Mouse (Mus musculus): ENCODE results near the gene Cdk17.
A peak's percentile ranks its signal among the peaks of the same experiment; 100 is the strongest.

The Cdk17 gene

DNA sequence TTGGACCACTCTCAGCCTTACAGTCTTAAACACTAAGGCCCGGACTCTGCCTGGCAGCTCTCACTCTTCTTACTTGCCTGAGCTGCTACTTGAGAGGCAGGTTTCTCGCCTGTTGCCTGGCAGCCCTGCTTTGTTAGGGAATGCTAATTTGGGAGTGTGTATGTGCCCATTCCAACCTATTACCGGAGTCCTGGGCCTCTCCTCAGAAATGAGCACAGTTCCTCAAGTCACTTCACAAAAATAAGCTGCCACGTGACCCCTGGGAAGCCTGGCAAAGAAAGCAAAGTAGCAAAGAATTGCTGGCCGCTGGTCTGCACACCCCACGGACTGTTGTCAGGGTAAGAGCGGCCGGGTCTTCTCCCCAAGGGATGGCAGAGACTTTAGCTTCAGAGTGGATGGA lies 102.8 kb downstream of the Cdk17 start:
- no peak for DNase-seq (ENCODE audit: low spot score)

DNA sequence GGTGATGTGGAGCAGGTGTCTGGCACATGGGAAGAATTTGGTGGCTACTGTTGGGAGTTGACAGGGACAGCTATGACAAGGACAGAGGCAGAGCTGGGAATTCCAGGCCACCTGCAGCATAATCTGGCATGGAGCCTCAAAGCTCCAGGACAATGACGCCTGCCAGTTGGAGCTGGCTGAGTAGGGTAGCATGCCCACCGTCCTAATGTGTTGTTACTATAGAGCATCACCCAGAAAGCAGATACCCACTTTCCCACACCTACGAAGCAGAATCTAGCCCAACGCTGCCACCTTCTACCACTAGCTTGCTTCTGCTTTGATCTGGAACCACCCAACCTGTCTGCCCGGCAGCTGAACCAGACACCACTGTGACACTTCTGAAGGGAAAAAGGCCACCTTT lies 103.3 kb downstream of the Cdk17 start:
- no peak for DNase-seq (ENCODE audit: low spot score)

DNA sequence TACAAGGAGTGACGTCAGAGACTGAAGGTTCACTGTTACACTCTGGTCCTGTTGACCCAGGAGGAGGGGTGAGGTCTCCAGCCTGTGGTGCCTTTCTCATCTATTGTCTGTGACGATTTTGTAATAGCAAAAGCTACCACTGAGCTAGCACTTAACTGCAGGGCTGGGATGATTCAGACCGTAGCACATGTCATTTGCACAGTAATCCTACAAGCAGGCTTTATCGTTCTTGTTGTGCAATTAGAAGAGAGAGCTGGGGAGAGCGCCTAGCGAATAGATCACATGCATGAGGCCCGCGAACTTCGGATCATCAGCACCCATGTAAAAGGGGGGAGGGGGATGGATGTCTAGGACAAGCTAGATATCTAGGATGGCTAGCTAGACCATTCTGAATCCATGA lies 105.2 kb downstream of the Cdk17 start:
- DNase-seq (ENCODE audit: low spot score) = no peak

DNA sequence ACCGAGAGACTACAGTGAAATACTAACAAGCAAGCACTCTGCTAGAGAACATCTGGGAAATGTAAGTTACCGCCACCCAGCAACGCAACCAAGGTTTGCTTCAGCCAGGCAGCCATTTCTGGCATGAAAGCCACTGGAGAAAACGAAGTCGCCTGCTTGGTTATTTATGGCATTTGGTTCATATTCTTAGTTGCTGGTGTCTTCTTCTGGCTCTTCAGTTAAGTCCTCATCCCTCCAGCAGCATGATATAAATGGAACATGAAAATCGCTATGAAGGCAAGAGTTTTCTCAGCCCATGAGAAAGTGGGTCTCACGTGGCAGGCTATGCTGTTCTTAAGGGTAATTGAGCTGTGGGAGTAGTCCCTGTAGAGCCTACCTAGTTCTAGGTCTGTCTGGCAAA lies 105.8 kb downstream of the Cdk17 start:
- no peak for DNase-seq (ENCODE audit: low spot score)

DNA sequence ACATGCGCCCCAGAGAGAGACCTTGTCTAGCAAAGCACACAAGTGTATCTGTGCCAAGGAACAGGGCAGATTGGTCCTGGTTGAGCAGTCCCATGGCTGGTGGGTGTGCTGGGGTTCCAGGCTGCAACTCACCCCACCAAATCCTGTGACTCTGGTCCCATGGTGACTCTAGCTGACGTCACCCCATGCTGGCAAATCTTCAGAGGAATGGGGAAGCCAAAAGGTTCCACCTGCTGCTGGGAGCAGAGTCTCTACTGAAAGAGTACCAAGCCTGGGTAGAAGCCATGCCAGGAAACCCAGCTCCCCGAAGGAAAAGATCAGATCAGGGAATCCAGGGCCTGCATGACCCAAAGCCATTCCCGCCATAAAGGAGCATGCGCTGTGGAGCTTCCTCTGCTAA lies 106.8 kb downstream of the Cdk17 start:
- DNase-seq (ENCODE audit: low spot score) = no peak

DNA sequence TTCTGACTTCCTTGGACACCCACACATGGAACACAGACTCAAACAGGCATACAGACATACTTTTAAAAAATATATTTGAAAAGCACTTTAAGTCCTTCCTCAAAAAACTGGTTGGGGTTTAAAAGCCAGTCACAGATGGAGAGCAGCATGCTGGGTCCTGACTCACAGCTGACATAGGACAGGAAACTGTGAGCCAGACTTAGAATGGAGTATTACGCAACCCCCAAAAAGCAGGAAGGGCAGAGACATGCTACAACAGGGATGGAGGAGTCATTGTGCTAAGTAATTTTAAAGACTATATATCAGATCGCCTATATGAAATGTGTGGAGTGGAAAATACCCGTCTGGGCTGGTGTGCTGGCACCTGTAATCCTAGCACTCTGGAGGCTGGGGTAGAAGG lies 107.7 kb downstream of the Cdk17 start:
- DNase-seq (ENCODE audit: low spot score) = no peak

DNA sequence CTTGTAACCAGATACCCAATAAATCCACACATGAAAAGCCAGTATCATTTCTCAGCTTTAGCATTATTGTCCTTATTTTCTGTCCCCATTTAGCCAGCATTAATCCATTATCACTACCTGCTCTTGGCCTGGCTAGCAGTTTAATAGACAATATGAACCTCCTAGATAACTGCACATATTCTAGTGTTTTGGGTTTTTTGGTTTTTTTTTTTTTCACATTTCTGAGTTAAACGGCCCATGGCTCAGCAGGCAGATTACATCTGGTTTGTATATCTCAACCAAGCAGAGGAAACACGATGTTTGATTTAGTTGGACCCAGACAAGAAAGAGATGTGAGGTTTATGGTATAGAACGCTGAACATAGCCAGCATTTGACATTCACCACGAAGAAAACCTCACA lies 109.1 kb downstream of the Cdk17 start:
- DNase-seq (ENCODE audit: low spot score) = no peak

DNA sequence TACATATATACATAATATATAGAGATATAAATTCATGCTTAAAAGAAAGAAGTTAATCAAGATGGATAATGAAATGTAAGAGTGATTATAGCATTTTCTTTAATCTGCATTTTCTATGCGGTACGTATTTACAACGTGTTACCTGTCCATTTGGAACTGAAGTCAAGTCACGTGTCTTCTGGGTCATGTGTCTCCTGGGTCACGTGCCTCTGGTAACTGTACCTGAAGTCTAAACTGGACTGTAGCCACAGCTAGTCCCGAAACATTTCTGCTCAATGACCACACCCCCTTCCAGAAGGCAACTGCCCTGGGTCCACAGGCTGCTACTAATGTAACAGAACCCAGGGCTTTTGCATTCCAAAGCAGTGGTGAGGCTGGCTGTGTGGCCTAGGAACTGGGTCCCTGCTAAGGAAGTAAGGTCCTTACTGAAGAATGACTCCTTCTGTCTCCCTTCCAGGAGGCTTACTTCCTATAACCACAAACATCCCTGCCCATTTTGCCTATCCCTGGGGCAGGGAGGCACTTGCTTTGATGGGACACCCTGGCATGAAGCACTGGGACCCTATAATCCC lies 110.3 kb downstream of the Cdk17 start:
- DNase-seq (ENCODE audit: low spot score) = no peak

DNA sequence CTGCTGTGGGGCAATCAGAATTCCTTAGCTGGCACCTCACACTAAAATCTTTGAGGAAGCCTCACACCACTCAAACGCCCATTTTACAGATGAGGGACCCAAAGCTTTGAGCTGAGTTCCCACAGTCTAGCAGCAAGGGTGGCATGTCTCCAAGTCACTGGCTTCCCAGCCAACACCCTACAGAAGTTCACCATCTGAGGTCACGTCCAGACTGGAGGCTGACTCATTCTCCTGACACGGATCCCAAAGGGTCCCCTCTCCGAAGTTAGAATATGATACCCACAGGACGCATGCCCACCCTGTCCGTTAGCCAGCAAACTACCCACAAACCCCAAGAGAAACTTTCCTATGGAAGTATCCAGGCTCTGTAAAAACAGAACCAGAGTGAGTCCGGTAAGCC lies 111.2 kb downstream of the Cdk17 start:
- DNase-seq (ENCODE audit: low spot score) = no peak

DNA sequence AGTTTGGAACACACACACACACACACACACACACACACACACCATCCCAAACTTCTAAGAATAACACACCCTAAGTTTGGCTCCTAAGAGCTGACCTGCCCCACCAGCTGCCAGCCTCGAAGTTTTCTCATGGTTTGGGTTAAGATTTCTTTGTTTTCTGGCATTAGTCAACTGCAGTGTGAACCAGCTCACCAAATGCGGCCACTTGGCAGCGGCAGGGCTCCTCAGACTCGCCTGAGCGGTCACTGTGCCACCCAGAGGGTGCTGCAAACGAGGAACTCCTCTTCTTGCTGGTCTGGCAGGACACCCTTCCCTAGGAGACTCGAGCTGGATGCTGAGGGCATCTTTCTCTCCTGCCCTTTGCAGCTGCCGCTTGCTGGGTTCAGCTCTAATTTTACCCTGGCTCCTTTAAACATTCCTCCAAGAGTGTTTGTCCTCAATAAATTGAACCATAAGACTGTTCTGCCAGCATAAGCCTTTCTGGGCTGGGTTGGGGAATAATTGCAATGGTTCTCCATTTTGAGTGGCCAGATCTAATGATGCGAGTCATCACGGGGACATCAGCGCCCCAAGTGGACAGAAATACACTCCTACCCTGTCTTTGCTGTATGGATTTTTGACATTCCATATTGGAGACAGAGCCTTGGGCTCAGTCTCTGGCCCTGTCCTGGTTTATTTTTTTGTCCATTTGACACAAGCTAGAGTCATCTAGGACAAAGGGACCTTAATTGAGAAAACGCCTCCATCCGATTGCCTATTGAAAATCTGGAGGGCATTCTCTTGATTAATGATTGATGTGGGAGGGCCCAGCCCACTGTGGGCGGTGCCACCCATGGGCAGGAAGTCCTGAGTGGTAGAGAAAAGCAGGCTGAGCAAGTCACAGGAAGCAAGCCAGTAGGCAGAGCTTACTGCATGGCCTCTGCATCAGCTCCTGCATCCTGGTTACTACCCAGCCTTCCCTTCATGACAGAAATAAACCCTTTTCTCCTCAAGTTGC lies 112.6 kb downstream of the Cdk17 start:
- DNase-seq (ENCODE audit: low spot score) = no peak

DNA sequence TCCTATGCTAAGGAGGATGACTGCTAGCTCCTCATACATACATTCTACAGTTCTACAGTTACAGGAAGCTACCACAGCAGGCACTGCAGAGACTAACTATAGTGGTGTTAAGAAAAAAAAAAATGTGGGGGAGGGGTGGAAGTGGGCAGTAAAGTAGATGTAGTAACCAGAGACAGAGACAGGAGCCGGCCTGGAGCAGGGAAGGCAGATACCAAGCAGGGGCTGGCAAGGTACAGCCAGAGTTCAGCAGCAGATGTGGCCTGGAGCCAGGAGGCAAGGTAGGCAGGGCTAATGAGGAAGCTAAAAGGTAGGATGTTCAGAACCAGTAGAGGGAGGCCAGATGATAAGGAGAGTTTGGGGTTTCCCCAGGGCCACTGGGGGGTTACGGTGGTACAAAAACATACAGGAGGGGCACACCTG lies 113.6 kb downstream of the Cdk17 start:
- DNase-seq (ENCODE audit: low spot score) = no peak

DNA sequence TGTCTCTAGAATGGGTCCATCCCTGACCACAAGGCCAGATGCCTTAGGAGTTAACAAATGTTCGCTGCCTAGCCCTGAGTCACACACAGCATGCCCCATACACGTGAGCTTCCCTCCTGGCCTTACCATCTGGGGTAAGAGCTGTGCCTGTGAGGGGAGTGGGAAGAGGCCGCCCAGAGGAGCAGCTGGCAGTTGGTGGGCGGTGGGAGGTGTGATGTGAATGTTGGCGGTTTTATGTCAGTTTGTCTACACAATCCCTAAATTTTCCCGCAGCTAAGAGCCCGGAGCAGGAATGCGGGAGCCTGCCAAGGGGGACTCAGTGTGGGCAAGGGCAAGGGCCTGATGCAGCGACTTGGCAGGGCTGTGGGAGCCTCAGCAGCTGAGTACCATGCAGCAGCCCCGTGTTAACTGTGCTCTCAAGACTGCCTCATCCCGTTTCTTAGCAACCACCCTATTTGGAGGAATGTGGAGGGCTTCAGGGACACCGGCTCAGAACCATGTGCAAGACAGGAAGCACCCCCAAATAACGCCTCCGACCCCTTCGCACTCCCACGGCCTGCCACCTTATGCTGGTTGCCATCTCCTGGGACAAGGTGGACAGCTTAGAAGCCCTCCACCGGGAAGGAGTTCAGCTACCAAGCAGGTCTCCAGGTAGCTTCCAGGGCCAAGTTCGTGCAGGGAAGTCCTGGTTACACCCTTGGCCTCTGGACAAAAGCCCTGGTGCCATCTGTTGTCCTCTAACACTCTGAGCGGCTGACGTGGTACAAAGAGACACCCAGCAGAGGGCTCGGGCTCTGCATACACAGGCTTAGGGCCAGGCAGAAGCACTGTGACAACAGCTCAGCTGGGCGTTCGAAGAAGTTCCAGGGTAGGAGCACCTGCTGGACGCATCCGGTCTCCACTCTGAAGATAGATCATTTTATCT lies 114.8 kb downstream of the Cdk17 start:
- peak; percentile 47 for DNase-seq (ENCODE audit: low spot score)

DNA sequence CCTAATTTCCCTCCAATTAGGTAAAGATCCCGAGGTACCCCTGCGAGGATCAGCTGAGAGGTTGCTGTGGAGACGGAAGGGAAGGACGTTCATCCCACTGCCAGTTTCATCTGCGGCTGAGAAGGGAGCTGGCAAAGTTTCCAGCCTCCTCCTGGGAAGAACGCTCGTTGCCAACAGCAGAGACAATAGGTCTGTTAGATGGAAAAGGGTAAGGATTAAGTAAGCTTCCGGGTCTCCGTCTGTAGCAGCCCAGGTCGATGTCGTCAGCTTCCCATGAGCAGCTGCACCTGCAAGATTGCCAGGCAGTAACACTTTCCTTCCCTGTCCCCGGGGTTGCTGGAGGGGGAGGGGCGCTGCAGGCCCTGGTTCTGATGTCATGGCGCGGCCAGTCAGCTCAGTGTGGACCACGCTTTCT lies 115.7 kb downstream of the Cdk17 start:
- peak; percentile 55 for DNase-seq (ENCODE audit: low spot score)

DNA sequence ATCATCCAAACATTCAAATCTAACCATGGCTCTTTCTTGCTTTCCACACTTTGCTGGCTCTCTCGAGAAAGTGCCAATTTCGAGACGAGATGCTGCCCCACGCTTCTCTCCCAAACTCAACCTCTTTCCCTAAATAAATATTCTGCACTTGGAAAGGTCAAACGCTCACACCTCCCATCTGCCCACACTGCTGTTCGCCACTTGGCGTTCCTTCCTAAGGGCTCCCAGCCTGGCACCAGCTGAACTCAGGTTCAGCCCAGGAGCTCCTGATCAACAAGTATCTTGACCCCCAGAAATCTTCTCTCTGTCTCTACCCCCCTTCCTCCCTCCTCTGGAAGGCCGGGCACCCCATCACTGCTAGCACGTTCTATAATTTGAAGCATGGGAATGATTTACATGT lies 116.2 kb downstream of the Cdk17 start:
- no peak for DNase-seq (ENCODE audit: low spot score)

DNA sequence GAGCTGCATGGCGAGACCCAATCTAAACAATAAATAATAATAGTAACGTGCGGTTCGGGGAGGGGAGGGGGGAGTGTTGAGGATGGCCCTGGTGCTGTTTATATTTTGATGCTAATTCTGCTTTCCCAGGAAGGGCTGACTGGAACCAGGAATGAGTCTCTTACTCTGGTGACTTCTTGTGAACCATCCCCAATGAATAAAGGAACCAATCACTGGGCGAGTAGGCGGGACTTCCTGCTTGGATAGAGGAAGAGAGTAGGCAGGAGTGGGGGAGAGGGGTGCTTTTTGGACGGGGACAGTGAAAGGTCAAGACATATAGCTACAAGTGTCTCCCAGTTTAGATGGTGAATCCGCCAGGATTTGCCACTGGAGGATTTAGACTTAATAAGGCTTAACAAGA lies 117.7 kb downstream of the Cdk17 start:
- DNase-seq (ENCODE audit: low spot score) = no peak

DNA sequence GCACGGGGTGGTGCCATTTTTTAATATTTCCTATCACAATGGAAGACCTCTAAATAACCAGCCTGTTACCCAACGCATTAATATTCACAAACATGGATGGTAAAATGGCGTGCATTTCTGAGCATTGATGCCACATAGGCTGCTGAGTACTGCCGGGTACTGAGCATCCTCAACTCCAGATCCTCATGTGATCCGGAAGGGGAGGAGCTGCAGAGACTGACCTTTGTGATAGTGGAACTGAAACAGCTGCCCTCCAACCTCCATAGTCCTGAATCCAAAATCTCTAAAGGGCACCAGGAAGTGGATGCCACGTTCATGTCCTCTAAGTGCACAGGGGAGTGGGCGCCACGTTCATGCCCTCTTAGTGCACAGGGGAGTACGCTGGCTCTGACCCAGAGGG lies 118.4 kb downstream of the Cdk17 start:
- DNase-seq (ENCODE audit: low spot score) = no peak

DNA sequence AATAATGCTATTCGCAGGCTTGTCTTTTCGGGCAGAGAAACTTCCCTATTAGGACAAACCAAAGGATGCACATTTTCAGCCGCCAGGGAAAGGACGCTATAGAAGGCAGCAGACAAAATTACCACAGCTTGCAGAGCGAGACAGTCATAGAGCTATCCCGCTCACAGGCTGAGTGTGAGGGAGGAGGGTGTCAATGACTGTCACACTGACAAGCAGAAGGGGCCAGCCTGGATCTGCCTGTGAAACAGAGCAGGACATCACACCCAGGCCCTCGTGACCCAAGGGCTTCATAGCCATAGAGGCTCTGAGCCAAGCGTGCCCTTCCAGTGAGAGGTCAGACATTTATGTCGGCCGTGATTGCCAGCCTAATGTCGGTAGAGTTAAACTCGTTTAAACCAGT lies 119.9 kb downstream of the Cdk17 start:
- DNase-seq (ENCODE audit: low spot score) = no peak

DNA sequence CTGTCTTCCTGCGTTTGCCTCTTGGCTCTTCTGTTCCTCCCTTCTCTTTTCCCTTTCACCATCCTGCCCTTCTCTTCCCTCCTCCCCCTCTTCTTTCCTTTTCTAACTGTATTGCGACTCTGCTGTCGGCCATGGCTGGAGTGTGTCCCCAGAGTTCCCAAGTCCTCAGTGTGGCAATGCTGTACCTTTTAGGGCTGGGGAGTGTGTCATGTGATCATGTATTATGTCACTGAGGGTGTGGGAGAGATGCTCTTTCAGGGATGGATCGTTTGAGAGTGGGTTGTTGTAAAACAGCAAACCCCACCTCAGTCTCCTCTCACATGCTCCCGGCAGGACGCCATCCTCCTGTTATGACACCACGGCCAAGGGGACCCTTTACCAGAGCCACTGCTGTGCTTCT lies 120.4 kb downstream of the Cdk17 start:
- no peak for DNase-seq (ENCODE audit: low spot score)

DNA sequence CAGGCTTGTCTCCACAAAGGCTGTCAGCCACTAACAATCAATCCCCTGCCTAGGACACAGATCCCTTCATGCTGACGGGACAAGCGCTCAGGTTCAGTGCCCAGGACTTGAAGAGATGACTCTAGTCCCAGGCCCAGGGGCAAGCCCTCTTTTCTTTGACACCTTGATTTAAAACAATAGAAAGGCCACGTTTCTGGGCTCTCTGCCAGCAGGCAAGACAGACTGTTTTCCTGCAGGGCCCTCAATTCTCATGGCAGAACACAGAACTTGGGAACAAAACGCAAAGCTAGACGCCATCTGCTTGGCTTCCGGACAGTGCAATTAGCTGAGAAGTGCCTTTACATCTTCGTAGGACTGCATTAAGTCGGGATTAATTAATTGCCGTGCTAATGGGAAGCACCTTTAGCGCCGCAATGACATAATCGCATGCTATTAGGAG lies 121.9 kb downstream of the Cdk17 start:
- no peak for DNase-seq (ENCODE audit: low spot score)

DNA sequence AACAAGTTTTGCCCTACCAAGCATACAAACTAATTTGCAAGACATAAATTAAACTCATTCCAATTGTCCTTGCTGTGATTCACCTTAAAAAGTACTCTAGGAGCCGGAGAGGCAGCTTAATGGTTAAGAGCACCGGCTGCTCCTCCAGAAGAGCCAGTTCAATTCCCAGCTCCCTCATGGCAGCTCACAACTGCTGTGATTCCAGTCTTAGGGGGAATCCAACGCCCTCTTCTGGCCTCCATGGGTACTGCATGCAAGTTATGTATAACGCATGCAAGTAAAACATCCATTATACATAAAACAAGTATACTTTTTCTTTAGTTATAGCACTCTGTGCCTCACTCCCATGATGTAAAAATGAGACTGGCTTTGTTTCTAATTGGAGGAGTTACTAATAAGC lies 122.6 kb downstream of the Cdk17 start:
- no peak for DNase-seq (ENCODE audit: low spot score)

DNA sequence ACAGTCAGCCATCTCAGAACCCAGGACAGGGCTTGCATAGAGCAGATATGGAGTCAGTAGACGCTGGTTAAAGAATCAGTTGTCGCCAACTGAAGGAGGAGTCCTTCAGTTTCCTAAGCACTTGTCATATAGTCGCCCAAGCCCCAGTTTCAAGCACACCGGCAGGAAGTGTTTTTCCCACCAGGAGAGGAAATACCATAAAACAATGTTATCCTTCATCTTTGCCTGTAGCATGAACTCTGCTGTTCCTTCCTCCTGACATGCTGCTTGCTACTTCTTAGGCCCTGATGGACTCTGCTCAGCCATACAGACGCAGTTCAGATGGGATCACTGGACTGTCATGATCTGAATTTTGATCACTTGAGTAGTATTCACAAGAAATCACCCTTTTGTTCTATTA lies 124.8 kb downstream of the Cdk17 start:
- DNase-seq (ENCODE audit: low spot score) = no peak

DNA sequence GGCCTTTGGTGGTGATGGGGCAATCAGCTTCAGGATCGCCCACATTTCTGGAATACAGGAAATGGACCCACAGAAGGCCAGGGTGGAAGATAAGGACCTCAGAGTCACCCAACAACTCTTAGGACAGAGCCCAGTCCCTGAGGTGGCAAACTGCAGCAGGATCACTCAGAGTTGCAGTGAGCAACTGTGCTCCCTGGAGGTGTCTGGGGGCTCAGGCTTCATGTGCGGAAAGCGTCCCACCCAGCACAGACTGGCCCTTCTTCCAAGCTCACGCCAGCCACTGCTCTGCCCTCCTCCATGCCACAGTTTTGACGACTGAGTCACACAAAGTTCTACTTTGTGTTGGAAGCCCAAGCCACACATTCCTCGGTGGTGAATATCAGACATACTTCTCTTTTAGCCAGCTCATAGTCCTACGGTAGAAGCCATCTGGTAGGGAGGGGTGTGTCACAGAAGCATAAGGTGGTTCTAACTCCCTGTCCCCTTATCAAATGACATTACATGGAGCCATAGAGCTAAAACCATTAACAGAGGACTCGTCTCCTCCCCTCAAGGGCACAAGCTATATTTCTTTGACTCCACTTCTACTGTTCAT lies 127.0 kb downstream of the Cdk17 start:
- no peak for DNase-seq (ENCODE audit: low spot score)
